Mouse (Mus musculus) adrenal gland, postnatal 0 days (tissue): ENCODE data around the gene Ccdc150. TPM values are rescaled to one million over a fixed set of nuclear protein-coding genes. Genes with fewer than 3 reads are reported as not detected.

Experiments used
- polyA plus RNA-seq: library from polyadenylated mRNA; unstranded; fragments of >200 nt; fragmentation: Nextera tagmentation; extraction: Ambion mirVana; gene quantifications from 2 replicates; pipeline ENCODE4 v1.2.1, GENCODE M21; 2015

The Ccdc150 gene
- polyA plus RNA-seq: 0.12 and 0.19 TPM in 2 replicates

GRCm38 (mm10) chr1:54250158-54250866, at the start of gene Ccdc150:
Ccdc150 (plus strand) TSS chr1:54250683.

Other genes with a start within 250 kb of the Ccdc150 start
- gene Hecw2, start 55.5 kb upstream of the Ccdc150 start, polyA plus RNA-seq: 2.1 TPM in 2 replicates
- 12.3 and 15.0 TPM in 2 replicates for gene Gtf3c3, start 188.3 kb downstream of the Ccdc150 start, polyA plus RNA-seq